Mouse (Mus musculus) left cerebral cortex, postnatal 36 days (tissue): ENCODE measurements around the gene Rce1. TPM values are rescaled to one million over a fixed set of nuclear protein-coding genes. Genes with fewer than 3 reads are reported as not detected.
"Not testable (repeated sequence)": the region's sequence is repeated elsewhere in the genome, so short reads cannot be mapped to it uniquely, and the experiment has no call there.

Source experiments
- DNase-seq, 2 experiments: peaks; one replicate each; pipeline ENCODE4 v3.0.0; 2021 to 2022; ENCODE audit warnings: low spot score in 2 of 2, mixed read lengths in 1 of 2
- intact Hi-C: fragments of 180-260 bp; cut with DNase I; formaldehyde crosslinking; loops from one replicate; pipeline ENCODE4 v1.15.1; 2025
- total RNA-seq, 2 experiments: library from RNA; stranded (reverse); gene quantifications; 2 replicates each; pipeline ENCODE4 v1.2.3; 2021

Gene Rce1
- total RNA-seq, 2 experiments from 2014 or later: 26.1 to 26.6 TPM

- peak; percentile 89 to 93 for DNase-seq
- intact Hi-C loops: loop anchor here (1.0 kb wide), 1 partner anchor 105 kb away; the partner anchor contains the start of gene Pcx
Observed at GRCm38 (mm10) chr19:4615151-4616093, 10.0 kb downstream of the Rce1 start, which contains the start of gene Lrfn4. Lrfn4 (minus strand) TSS chr19:4615667.

DNA sequence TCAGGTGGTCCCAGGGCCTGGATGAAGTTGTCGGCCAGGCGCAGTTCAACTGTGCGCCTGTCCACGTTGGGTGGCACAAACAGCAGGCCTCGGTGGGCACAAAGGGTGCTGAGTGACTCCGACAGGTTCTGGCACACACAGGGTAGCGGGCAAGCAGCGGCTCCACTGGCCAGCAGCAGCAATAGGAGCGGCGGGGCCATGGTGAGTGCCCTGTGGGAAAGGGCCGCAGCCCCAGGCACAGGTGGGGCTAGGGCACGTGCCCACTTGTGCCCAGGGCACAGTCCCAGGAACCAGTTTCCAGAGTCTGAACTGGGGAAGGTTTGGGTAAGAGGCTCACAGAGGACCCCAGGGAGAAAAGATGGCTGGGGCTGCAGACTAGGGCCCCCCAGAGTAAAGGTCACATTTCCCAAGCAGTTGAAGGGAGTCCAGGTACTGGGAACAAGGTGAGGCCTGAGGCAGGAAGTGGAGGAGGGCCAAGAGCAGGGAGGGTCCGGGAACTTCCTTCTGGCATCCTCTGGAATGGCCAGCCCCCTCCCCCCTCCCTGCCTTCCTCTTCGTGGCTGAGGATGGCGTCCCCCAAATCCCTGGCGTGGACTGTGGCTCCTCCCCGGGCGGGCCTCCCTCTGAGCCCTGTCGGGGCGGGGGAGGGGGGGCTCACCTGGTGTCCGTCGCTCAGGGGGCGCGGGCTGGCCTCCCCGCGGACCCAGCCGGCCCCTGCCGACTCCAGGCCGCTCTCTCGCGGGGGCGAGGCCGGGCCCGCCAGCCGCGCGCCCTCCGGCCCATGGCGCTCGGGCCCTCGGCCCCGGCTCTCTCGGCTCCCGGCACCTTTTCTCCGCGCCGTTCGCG, 10.9 kb downstream of the Rce1 start:
- peak in 1 of 2 experiments; percentile 38 for DNase-seq
- intact Hi-C loops: loop anchor here (1.0 kb wide), 1 partner anchor 104 kb away; the partner anchor contains the start of gene Pcx

- intact Hi-C loops: no loop called here
- no peak for DNase-seq
Observed at GRCm38 (mm10) chr19:4613464-4614304, 11.8 kb downstream of the Rce1 start.

DNA sequence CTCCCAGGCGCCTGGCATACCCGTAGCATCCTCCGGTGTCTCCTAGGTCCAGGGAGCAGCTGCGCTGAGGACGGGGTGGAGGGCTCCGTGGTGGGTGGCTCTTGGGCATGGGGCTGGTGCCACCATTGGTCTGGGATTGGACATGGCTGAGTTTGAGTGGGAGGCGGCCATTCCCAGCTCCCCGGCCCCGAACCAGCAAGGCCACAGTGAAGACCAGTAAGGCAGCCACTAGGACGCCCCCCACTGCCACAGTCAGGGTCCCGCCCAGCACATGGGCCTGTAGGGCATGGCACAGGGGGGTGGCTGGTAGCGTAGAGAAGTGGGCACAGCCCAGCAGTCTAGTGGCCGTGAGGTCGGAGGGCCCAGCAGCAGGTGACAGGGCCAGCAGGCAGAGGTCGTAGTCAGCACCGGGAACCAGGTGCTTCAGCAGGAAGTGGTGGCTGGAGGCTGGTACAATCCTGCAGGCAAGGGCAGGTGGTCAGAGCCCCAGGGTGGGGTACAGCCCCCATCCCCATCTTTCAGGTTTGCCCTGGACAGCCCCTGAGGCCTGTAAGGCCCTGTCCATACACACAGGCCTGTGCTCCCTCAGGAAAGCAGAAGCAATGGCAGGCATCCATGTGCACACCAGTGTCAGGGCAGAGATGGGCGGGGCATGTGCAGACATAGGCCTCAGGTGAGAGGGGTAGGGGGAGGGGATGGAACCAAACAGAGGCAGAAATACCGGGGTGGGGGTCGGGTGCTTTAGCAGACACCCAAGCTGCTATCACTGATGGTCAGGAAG, 13.1 kb downstream of the Rce1 start:
- intact Hi-C loops: no loop called here
- no peak for DNase-seq

DNA sequence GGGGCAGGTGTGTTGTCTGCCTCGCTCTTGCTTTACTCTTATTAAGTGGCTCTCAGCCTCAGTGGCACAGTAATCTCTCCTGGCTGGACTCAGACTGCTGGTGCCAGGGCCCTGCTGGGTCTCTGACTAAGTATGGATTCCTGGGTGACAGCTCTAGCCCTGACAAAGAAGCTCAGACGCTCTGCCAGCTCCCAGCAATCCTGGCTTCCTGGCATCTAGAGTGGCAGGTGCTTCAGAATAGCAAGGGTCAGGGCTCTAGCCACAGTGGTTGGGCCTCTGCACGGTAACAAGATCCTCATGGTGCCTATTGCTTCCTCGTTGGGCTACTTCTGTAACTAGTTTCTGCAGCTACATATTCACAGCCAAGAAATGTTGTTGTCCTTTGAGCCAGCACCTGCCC, 15.3 kb downstream of the Rce1 start:
- intact Hi-C loops: no loop called here
- no peak for DNase-seq

GRCm38 (mm10) chr19:4608511-4608910, 16.9 kb downstream of the Rce1 start:
- DNase-seq: no peak
- intact Hi-C loops: no loop called here

DNA sequence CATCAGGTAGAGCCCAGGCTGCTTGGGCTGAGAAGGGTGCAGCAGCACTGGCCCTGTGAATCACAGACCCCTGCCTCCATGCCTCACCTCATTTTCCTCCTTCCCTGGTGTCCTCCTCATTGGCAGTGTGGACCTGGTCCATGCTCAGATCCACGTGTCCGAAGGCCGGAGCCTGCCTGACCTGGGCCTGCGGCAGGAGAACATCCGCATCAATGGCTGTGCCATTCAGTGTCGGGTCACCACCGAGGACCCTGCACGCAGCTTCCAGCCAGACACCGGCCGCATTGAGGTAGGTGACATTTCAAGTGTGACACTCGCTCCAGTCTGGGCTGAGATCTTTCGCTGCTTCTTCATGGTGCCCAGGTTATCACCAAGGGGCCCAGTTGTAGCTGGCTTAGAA, 18.0 kb downstream of the Rce1 start:
- intact Hi-C loops: no loop called here
- DNase-seq: no peak

DNA sequence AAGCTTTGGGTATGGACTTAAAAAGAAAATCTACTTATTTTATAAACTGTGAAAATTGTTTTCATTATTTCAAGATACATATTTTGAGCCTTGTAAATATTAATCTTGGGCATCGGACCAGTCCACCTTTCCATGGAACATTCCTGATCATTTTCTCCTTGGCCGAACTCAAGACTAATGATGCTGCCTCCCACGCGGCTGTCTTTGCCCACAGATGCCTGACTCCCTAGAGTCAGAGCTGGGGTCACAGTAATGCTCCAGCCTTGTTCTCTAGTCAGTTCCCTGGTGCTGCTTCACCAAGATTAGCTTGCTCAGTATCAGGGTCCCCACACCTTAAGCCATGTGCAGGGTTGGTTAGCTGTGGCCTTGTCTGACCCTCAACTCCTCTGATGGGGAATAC, 19.8 kb downstream of the Rce1 start:
- no peak for DNase-seq
- intact Hi-C loops: no loop called here

DNA sequence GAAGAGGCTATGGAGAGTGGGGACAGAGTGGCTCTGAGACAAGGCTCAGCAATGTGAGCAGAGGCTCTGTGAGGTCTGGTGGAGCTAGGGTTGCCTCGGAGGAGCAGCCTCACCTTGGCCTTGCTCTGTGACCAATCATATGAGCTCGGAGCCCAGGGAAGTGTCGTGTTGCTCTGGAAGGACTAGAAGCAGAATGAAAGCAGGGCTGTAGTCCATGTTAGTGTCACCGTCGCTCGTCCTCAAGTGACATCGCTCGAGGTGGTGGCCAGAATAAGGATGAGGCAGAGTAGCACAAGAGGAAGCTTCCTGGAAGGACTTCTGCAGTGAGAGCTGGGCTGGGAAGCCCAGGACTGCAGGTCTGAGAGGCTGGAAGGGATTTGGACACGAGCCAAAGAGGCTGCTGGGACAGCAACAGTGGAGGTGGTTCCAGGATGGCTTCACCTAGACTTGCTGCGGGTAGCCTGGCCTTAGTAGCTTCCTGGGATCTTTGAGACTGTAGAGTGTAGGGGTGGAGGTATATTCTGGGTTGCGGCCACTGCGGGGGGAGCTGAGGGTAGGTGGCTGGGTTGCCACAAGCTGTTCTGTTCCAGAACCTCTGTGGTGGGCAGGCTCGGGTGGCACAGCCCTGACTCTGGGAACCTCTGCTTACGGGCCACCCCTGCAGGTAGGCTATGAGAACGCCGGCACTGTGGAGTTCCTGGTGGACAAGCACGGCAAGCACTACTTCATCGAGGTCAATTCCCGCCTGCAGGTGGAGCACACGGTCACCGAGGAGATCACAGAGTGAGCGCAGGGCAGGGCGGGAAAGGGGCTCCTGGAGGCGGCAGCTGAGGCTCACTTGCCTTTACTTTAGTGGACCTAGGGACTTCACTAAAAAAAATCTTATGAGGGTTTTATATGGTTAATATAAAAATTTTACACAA, 21.4 kb downstream of the Rce1 start:
- intact Hi-C loops: no loop called here
- DNase-seq: no peak

DNA sequence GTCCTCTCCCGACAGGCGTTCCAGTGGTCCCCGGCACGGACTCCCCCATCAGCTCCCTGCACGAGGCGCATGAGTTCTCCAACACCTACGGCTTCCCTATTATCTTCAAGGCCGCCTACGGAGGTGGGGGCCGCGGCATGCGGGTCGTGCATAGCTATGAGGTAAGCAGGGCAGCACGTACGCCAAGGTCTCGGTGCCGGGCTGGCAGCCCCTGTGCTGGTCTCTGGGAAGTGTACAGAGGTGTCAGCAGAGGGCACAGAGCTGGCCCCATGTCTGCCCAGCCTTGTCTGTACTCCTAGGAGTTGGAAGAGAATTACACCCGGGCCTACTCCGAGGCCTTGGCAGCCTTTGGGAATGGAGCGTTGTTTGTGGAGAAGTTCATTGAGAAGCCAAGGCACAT, 23.0 kb downstream of the Rce1 start:
- no peak for DNase-seq
- intact Hi-C loops: no loop called here

- no peak for DNase-seq
- intact Hi-C loops: no loop called here
Observed at GRCm38 (mm10) chr19:4596071-4596470, 29.4 kb downstream of the Rce1 start.

DNA sequence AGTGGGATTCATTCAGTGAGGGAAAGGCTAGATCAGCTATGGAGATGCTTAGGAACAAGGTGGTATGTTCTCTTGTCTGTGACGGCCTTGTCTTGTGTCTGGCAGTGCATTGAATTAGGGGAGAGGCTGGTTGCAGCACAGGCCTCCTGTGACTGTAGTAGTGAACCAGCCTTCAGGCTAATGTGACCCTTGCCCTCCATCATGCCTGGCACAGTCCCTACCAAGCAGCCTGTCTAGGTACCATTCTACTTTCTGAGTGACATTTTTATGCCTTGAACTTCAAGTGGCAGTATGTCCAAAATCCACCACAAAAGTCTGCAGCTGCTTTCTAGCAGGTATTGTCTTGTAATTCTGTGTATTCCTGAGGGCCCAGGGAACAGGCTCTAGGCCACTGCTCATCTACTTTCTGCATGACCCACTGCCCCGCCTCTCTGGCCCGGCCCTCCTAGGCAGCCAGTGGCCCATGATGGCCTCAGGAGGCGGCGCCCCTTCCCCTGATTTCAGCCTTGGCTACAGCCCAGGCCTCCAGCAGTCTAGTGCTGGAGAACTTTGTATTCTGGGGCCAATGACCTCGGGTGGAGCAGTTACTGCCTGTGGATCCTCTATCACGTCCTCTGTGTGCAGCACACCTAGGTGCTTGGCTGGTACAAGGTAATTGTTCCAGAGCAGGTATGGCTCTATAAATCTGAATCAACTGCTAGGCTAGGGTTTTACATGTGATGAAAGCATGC, 31.5 kb downstream of the Rce1 start:
- intact Hi-C loops: no loop called here
- no peak for DNase-seq

GRCm38 (mm10) chr19:4590025-4590424, 35.4 kb downstream of the Rce1 start:
- DNase-seq: no peak
- intact Hi-C loops: no loop called here

GRCm38 (mm10) chr19:4589081-4589480, 36.4 kb downstream of the Rce1 start:
- no peak for DNase-seq
- intact Hi-C loops: no loop called here

- intact Hi-C loops: no loop called here
- DNase-seq: no peak
Observed at GRCm38 (mm10) chr19:4588430-4588829, 37.0 kb downstream of the Rce1 start.

DNA sequence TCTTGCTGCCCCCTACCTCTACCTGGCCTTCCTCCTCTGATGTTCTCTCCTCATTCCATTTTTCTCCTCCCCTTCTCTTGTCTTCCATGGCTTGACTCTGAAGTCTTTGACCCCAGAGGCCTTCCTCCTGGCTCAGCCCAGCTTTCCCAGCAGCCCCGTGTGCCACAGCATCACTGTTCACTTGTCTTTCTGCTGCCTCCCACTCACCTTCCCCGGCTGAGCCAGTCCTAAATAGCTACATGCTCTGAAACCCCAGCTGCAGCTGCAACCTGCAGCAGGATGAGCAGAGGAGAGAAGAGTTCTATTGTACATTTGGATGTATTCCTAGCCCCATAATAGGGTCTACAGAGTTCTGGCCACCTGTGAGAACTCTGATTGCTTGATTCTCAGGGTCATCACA, 38.0 kb downstream of the Rce1 start:
- intact Hi-C loops: no loop called here
- DNase-seq: peak in 1 of 2 experiments; percentile 39

GRCm38 (mm10) chr19:4586783-4587182, 38.7 kb downstream of the Rce1 start:
- DNase-seq, intact Hi-C loops: not testable (repeated sequence)
